Mouse (Mus musculus): ENCODE results near the gene Olfr1264. TPM values are rescaled to one million over a fixed set of nuclear protein-coding genes. Genes with fewer than 3 reads are reported as not detected.

The Olfr1264 gene
- not detected in 2 replicates for polyA plus RNA-seq (2015; fragmentation: Nextera tagmentation; extraction: Ambion mirVana)

- no peaks in the 10 kb centered on the region for H3K4me1 ChIP-seq (replicated peaks; ENCODE audit: control insufficient read depth, insufficient read depth, low read length)
- H3K27me3 ChIP-seq (ENCODE audit: control insufficient read depth, insufficient read depth, low read depth, low read length), result no peaks in the 10 kb centered on the region
- H3K9me3 ChIP-seq (ENCODE audit: control insufficient read depth, low read length), result no peaks in the 10 kb centered on the region
- no peaks in the 10 kb centered on the region for H3K36me3 ChIP-seq (ENCODE audit: control insufficient read depth, insufficient read depth, low read length)
- H3K27ac ChIP-seq (ENCODE audit: low read length), result no peak within 1 kb of the TSS
- no peak for ATAC-seq (ENCODE audit: low read depth)
- 64% methylated on average over 2 of the region's 2 CpGs for WGBS
- H3K9ac ChIP-seq (ENCODE audit: low read length), result no peak within 1 kb of the TSS
- H3K4me3 ChIP-seq (ENCODE audit: low read length), result no peak within 1 kb of the TSS
- H3K4me2 ChIP-seq (ENCODE audit: low read depth, low read length), result no peak within 1 kb of the TSS
These were observed at the start of gene Olfr1264 for GRCm38 (mm10) chr2:90025477-90025876. Olfr1264 (minus strand) TSS chr2:90025577.

- no peaks in the 10 kb centered on the region for H3K36me3 ChIP-seq (ENCODE audit: control insufficient read depth, insufficient read depth, low read length)
- no peak overlapping the region for H3K9ac ChIP-seq (ENCODE audit: low read length)
- no peak for ATAC-seq (ENCODE audit: low read depth)
- H3K4me1 ChIP-seq (replicated peaks; ENCODE audit: control insufficient read depth, insufficient read depth, low read length), result no peaks in the 10 kb centered on the region
- no peaks in the 10 kb centered on the region for H3K9me3 ChIP-seq (ENCODE audit: control insufficient read depth, low read length)
- H3K4me3 ChIP-seq (ENCODE audit: low read length), result no peak overlapping the region
- no peak overlapping the region for H3K4me2 ChIP-seq (ENCODE audit: low read depth, low read length)
- 65% methylated on average over 2 of the region's 2 CpGs for WGBS
- H3K27me3 ChIP-seq (ENCODE audit: control insufficient read depth, insufficient read depth, low read depth, low read length), result no peaks in the 10 kb centered on the region
- H3K27ac ChIP-seq (ENCODE audit: low read length), result no peak overlapping the region
These were observed 44.7 kb upstream of the Olfr1264 start for GRCm38 (mm10) chr2:90070065-90070464.

GRCm38 (mm10) chr2:90063494-90063893 lies 38.1 kb upstream of the Olfr1264 start, which contains the start of gene Olfr140:
Olfr140 (minus strand) TSS chr2:90063594.
- no peak within 1 kb of the TSS for H3K4me3 ChIP-seq (ENCODE audit: low read length)
- H3K4me2 ChIP-seq (ENCODE audit: low read depth, low read length), result no peak within 1 kb of the TSS
- ATAC-seq (ENCODE audit: low read depth), result no peak
- no peak within 1 kb of the TSS for H3K9ac ChIP-seq (ENCODE audit: low read length)
- no peaks in the 10 kb centered on the region for H3K27me3 ChIP-seq (ENCODE audit: control insufficient read depth, insufficient read depth, low read depth, low read length)
- H3K27ac ChIP-seq (ENCODE audit: low read length), result no peak within 1 kb of the TSS
- H3K9me3 ChIP-seq (ENCODE audit: control insufficient read depth, low read length), result no peaks in the 10 kb centered on the region
- no peaks in the 10 kb centered on the region for H3K4me1 ChIP-seq (replicated peaks; ENCODE audit: control insufficient read depth, insufficient read depth, low read length)
- no peaks in the 10 kb centered on the region for H3K36me3 ChIP-seq (ENCODE audit: control insufficient read depth, insufficient read depth, low read length)

GRCm38 (mm10) chr2:90035037-90035436 lies 9.7 kb upstream of the Olfr1264 start, which contains the start of gene Olfr1265:
Olfr1265 (plus strand) TSS chr2:90035337.
- Histone ChIP-seq H3K27ac (ENCODE audit: low read length) (no peak within 1 kb of the TSS), H3K4me1 (replicated peaks; ENCODE audit: control insufficient read depth, insufficient read depth, low read length) (no peaks in the 10 kb centered on the region), H3K4me2 (ENCODE audit: low read depth, low read length) (no peak within 1 kb of the TSS), H3K9me3 (ENCODE audit: control insufficient read depth, low read length) (no peaks in the 10 kb centered on the region), H3K9ac (ENCODE audit: low read length) (no peak within 1 kb of the TSS), H3K4me3 (ENCODE audit: low read length) (no peak within 1 kb of the TSS), H3K27me3 (ENCODE audit: control insufficient read depth, insufficient read depth, low read depth, low read length) (no peaks in the 10 kb centered on the region), H3K36me3 (ENCODE audit: control insufficient read depth, insufficient read depth, low read length) (no peaks in the 10 kb centered on the region)
- no peak for ATAC-seq (ENCODE audit: low read depth)

GRCm38 (mm10) chr2:90011831-90012230 lies 13.5 kb downstream of the Olfr1264 start, which contains the start of gene Olfr1263:
Olfr1263 (plus strand) TSS chr2:90012131.
- no peak for ATAC-seq (ENCODE audit: low read depth)

GRCm38 (mm10) chr2:89999845-90000244 lies 25.5 kb downstream of the Olfr1264 start, which contains the start of gene Olfr1262:
Olfr1262 (plus strand) TSS chr2:90000145.
- Histone ChIP-seq H3K9ac (ENCODE audit: low read length) (no peak within 1 kb of the TSS), H3K27me3 (ENCODE audit: control insufficient read depth, insufficient read depth, low read depth, low read length) (no peaks in the 10 kb centered on the region), H3K27ac (ENCODE audit: low read length) (no peak within 1 kb of the TSS), H3K4me3 (ENCODE audit: low read length) (no peak within 1 kb of the TSS), H3K36me3 (ENCODE audit: control insufficient read depth, insufficient read depth, low read length) (no peaks in the 10 kb centered on the region), H3K4me1 (replicated peaks; ENCODE audit: control insufficient read depth, insufficient read depth, low read length) (no peaks in the 10 kb centered on the region), H3K9me3 (ENCODE audit: control insufficient read depth, low read length) (no peaks in the 10 kb centered on the region), H3K4me2 (ENCODE audit: low read depth, low read length) (no peak within 1 kb of the TSS)
- ATAC-seq (ENCODE audit: low read depth), result no peak

More at GRCm38 (mm10) chr2:90011831-90012230, 13.5 kb downstream of the Olfr1264 start, which contains the start of gene Olfr1263:
- H3K36me3 ChIP-seq (ENCODE audit: control insufficient read depth, insufficient read depth, low read length), result no peaks in the 10 kb centered on the region
- no peaks in the 10 kb centered on the region for H3K9me3 ChIP-seq (ENCODE audit: control insufficient read depth, low read length)
- no peaks in the 10 kb centered on the region for H3K27me3 ChIP-seq (ENCODE audit: control insufficient read depth, insufficient read depth, low read depth, low read length)
- no peak within 1 kb of the TSS for H3K27ac ChIP-seq (ENCODE audit: low read length)
- no peaks in the 10 kb centered on the region for H3K4me1 ChIP-seq (replicated peaks; ENCODE audit: control insufficient read depth, insufficient read depth, low read length)
- no peak within 1 kb of the TSS for H3K4me3 ChIP-seq (ENCODE audit: low read length)
- 81% methylated on average over 2 of the region's 2 CpGs for WGBS
- no peak within 1 kb of the TSS for H3K9ac ChIP-seq (ENCODE audit: low read length)
- H3K4me2 ChIP-seq (ENCODE audit: low read depth, low read length), result no peak within 1 kb of the TSS

GRCm38 (mm10) chr2:89990921-89991320 lies 34.5 kb downstream of the Olfr1264 start, which contains the start of gene Olfr1261:
Olfr1261 (plus strand) TSS chr2:89991221.
- H3K27me3 ChIP-seq (ENCODE audit: control insufficient read depth, insufficient read depth, low read depth, low read length), result no peaks in the 10 kb centered on the region
- no peak within 1 kb of the TSS for H3K4me3 ChIP-seq (ENCODE audit: low read length)
- no peaks in the 10 kb centered on the region for H3K4me1 ChIP-seq (replicated peaks; ENCODE audit: control insufficient read depth, insufficient read depth, low read length)
- no peaks in the 10 kb centered on the region for H3K9me3 ChIP-seq (ENCODE audit: control insufficient read depth, low read length)
- no peak within 1 kb of the TSS for H3K4me2 ChIP-seq (ENCODE audit: low read depth, low read length)
- no peaks in the 10 kb centered on the region for H3K36me3 ChIP-seq (ENCODE audit: control insufficient read depth, insufficient read depth, low read length)
- no peak for ATAC-seq (ENCODE audit: low read depth)
- H3K27ac ChIP-seq (ENCODE audit: low read length), result no peak within 1 kb of the TSS
- H3K9ac ChIP-seq (ENCODE audit: low read length), result no peak within 1 kb of the TSS

- no peak for ATAC-seq (ENCODE audit: low read depth)
These were observed 47.7 kb downstream of the Olfr1264 start for GRCm38 (mm10) chr2:89977709-89978108.

GRCm38 (mm10) chr2:89974184-89974583 lies 51.2 kb downstream of the Olfr1264 start, which contains the start of gene Olfr1260:
Olfr1260 (plus strand) TSS chr2:89974340.
- Histone ChIP-seq H3K4me2 (ENCODE audit: low read depth, low read length) (no peak within 1 kb of the TSS), H3K9ac (ENCODE audit: low read length) (no peak within 1 kb of the TSS), H3K9me3 (ENCODE audit: control insufficient read depth, low read length) (no peaks in the 10 kb centered on the region), H3K36me3 (ENCODE audit: control insufficient read depth, insufficient read depth, low read length) (no peaks in the 10 kb centered on the region), H3K4me3 (ENCODE audit: low read length) (no peak within 1 kb of the TSS), H3K27me3 (ENCODE audit: control insufficient read depth, insufficient read depth, low read depth, low read length) (no peaks in the 10 kb centered on the region), H3K27ac (ENCODE audit: low read length) (no peak within 1 kb of the TSS), H3K4me1 (replicated peaks; ENCODE audit: control insufficient read depth, insufficient read depth, low read length) (no peaks in the 10 kb centered on the region)
- 41% methylated on average over 2 of the region's 2 CpGs for WGBS
- ATAC-seq (ENCODE audit: low read depth), result no peak

More at GRCm38 (mm10) chr2:89977709-89978108, 47.7 kb downstream of the Olfr1264 start:
- no peaks in the 10 kb centered on the region for H3K9me3 ChIP-seq (ENCODE audit: control insufficient read depth, low read length)
- H3K27ac ChIP-seq (ENCODE audit: low read length), result no peak overlapping the region
- H3K4me2 ChIP-seq (ENCODE audit: low read depth, low read length), result no peak overlapping the region
- no peaks in the 10 kb centered on the region for H3K27me3 ChIP-seq (ENCODE audit: control insufficient read depth, insufficient read depth, low read depth, low read length)
- H3K4me1 ChIP-seq (replicated peaks; ENCODE audit: control insufficient read depth, insufficient read depth, low read length), result no peaks in the 10 kb centered on the region
- WGBS, result 63% methylated on average over 2 of the region's 2 CpGs
- H3K9ac ChIP-seq (ENCODE audit: low read length), result no peak overlapping the region
- H3K36me3 ChIP-seq (ENCODE audit: control insufficient read depth, insufficient read depth, low read length), result no peaks in the 10 kb centered on the region
- H3K4me3 ChIP-seq (ENCODE audit: low read length), result no peak overlapping the region
